Mouse (Mus musculus): ENCODE data around the gene Gm21411. TPM values are rescaled to one million over a fixed set of nuclear protein-coding genes. Genes with fewer than 3 reads are reported as not detected.
"Not testable (repeated sequence)": the region's sequence is repeated elsewhere in the genome, so short reads cannot be mapped to it uniquely, and the experiment has no call there.

Gene Gm21411
- total RNA-seq (2021), result not detected

DNA sequence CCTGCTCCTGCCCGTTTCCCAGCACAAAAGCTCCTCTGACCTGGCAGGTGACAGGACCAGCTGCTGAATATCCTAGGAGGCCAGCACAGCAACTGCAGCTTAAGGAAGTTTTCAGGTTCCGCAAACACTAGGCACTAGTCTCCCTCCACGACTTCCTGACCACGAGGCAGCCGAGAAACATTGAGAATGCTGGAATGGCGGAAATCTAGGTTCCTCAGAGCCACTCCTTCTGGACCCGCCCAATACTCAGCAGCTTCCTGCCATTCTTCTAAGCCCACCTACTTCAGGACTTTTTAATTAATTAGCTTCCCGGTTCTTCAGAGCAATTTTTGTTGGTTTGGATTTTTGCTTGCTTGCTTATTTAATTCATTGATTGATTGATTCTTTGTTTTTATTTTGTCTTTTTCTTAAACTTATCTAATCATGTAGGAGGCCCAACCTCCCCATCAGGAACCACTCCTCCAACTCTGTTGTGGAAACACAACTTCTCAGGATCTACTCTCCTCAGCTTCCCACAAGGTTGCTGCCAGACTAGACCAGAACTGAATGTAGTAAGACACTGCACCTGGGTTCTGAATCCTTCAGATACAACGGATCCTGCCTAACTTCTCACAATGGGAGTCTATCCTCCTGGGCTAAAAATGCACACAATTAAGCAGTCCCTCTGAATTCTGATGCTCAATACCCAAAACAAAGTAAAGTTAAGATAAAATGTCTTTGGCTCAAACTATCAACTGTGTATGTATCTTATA is at the start of gene Gm21411:
TSS of gene Gm21411 (minus strand) at position 205 of the 752 bp plus-strand sequence.
- intact Hi-C loops (cut with DNase I); DNase-seq: not testable (repeated sequence)

DNA sequence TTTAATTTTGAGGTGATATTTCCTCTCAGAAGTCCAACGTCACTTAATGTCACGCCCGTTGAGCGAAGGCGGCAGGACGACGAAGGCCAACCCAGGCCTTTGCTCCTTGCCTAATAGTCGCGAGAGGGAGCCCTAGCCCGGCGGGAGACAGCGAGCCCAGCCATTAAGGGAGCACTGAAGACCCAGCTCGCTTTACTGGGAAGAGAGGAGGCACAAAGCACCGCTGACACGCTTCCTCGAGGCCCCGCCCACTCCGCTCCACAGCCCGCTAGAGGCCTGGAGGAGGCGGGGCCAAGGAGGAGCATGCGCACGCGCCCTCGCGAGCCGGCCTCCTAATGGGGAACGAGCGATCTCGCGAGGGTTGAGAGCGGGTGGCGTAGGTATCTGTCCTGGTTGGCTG is 32.3 kb upstream of the Gm21411 start:
- intact Hi-C loops (cut with DNase I); DNase-seq: not testable (repeated sequence)

DNA sequence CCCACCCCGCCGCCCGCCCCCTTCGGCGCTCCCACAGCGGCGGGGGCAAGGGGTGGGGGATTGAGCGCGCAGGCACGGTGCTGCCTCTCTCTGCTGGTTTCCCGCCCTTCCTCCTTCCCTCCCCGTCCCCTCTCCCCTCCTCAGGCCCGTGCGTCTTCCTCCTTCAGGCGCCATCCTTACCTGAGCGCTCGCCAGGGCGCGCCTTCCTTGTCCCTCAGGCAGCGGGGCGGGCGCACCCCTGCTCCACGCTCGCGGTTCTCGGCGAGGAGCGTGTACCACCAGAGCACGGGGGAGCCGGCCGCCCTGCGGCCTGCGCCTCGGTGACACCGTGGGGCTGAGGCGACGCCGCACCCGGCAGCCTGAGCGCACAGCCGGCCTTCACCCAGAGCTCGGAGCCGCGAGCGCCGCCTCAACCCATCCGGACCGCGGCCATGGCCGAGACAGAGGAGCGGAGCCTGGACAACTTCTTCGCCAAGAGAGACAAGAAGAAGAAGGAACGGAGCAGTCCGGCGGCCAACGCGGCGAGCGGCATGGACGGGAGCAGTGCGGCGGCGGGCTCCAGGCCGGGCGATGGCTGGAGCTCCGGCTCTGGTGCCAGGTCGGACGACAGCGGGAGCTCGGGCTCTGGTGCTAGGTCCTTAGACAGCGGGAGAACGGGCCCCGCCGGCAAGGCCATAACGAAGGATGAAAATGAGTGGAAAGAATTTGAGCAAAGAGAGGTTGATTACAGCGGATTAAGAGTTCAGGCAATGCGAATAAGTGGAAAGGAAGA is 23.1 kb upstream of the Gm21411 start:
- no peak for DNase-seq
- intact Hi-C loops (cut with DNase I), result no loop called here

DNA sequence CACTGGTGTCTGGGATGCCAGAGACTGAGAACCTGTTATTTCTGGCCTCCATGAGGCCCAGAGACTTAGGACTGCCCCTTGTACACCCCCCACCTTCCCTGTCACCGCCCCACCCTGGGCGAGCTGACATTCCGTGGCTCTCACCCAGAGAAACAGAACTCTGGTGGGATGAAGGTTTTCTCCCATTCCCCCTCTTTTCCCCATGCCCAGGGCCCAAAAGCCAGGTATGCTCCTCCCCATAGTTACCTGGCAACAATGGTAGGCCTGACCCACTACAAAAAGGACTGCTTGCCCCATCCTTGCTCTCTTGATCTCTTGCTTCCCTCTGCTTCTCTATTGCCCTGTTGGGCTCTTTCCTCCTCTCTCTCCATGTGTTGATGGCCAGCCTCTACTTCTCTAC is 5.8 kb upstream of the Gm21411 start:
- intact Hi-C loops (cut with DNase I), result no loop called here
- no peak for DNase-seq

DNA sequence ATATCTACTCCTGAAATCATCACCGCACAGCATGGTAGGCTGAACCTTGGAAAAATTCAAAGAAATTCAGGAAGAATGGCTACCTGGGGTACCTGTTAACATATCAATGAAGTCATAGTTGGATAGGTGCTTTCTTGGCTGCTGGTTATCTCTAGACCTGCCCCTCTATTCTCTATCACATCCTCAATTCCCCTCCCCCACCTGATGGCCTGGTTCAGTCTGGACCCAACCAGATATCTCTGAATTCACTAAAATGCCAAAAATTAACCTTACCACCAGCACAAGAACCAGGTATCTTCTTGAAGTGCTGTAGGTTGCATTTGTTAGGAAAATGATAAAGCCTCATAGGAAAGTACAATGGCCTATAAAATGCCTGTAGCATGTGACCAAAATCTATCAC is 1.3 kb downstream of the Gm21411 start:
- DNase-seq; intact Hi-C loops (cut with DNase I): not testable (repeated sequence)

DNA sequence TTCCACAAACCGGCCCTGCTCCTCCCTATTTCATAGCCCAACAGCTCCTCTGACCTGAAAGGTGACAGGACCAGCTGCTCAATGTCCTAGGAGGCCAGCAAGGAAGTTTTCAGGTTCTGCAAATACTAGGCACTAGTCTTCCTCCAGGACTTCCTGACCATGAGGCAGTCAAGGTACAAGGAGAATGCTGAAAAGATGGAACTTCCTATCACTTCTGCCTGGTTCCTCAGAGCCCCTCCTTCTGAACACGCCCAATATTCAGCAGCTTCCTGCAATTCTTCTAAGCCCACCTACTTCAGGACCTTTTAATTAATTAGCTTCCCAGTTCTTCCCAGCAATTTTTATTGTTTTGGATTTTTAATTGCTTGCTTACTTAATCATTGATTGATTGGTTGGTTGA is 4.6 kb downstream of the Gm21411 start:
- intact Hi-C loops (cut with DNase I); DNase-seq: not testable (repeated sequence)

DNA sequence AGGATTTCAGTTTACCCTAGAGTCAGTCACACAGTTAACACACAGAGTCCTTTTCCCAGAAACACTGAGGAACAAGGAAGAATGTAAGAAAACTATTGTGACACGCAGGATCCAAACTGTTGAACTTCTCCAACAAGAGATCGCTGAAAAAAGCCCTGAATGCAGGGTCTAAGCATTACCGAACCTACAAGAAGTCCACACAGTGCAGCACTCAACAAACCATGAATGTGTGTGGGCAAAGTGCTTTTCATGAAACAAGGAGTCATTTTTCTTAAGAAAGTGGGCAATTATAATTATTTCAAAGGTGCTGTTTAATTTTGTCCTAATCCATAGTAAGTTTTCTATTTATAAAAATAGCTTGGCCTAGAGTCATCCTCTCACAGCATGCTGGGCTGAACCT is 6.3 kb downstream of the Gm21411 start:
- intact Hi-C loops (cut with DNase I), result not testable (repeated sequence)

More for the DNA sequence above, 6.3 kb downstream of the Gm21411 start:
- not testable (repeated sequence) for DNase-seq

Other genes starting within 250 kb of the Gm21411 start
- gene Zfp989, start 62.4 kb upstream of the Gm21411 start, total RNA-seq (2021), result not detected
- gene Rex2, start 112.3 kb upstream of the Gm21411 start, total RNA-seq (2021), result under 1 TPM; 0.60 to 0.77 TPM
- 10 to 100 TPM in 1 of 2 experiments, 1 to 10 TPM in 1; 7.1 to 10.0 TPM for gene Zfp991, start 222.4 kb upstream of the Gm21411 start, total RNA-seq (2021)

All from heart, postnatal 10 days (tissue).